Mouse (Mus musculus) liver, embryonic 12.5 days (tissue): ENCODE measurements around the gene Rasa3. TPM values are rescaled to one million over a fixed set of nuclear protein-coding genes. Genes with fewer than 3 reads are reported as not detected.

Source experiments
- polyA plus RNA-seq: library from polyadenylated mRNA; unstranded; fragments of >200 nt; fragmentation: Nextera tagmentation; extraction: Ambion mirVana; gene quantifications from 2 replicates; pipeline ENCODE4 v1.2.1, GENCODE M21; 2016

The Rasa3 gene
- polyA plus RNA-seq, 1 experiment from 2014 or later = 30.8 TPM

Other genes starting within 250 kb of the Rasa3 start
- not detected in 2 replicates for gene Tmem255b, start 242.4 kb downstream of the Rasa3 start, polyA plus RNA-seq
- 4.5 and 4.6 TPM in 2 replicates for gene Gas6, start 183.1 kb downstream of the Rasa3 start, polyA plus RNA-seq
- gene 1700029H14Rik, start 115.1 kb downstream of the Rasa3 start, polyA plus RNA-seq = not detected in 2 replicates
- not detected in 2 replicates for gene Cfap97d2, start 28.3 kb upstream of the Rasa3 start, polyA plus RNA-seq
- gene Cdc16, start 80.1 kb upstream of the Rasa3 start, polyA plus RNA-seq = 86.4 and 87.4 TPM in 2 replicates
- gene Upf3a, start 108.0 kb upstream of the Rasa3 start, polyA plus RNA-seq = 20.3 and 21.3 TPM in 2 replicates
- not detected in 2 replicates for gene AF366264, start 160.8 kb upstream of the Rasa3 start, polyA plus RNA-seq
- gene Champ1, start 192.0 kb upstream of the Rasa3 start, polyA plus RNA-seq = 24.4 and 24.7 TPM in 2 replicates
- gene Coprs, start 212.7 kb upstream of the Rasa3 start, polyA plus RNA-seq = 9.1 and 10.9 TPM in 2 replicates